Mouse (Mus musculus) neural tube, embryonic 12.5 days (tissue): ENCODE measurements around the gene Ifi27l2a. TPM values are rescaled to one million over a fixed set of nuclear protein-coding genes. Genes with fewer than 3 reads are reported as not detected.
"Not testable (repeated sequence)": the region's sequence is repeated elsewhere in the genome, so short reads cannot be mapped to it uniquely, and the experiment has no call there.

Source experiments
- ATAC-seq: fragments of 200-750 bp; cut with Nextera tagmentation; 2 replicates; pipeline ENCODE4 v1.8.0; 2017; ENCODE audit warnings: low read depth, mild to moderate bottlenecking, moderate TSS enrichment, moderate library complexity; ENCODE audit not compliant: low FRiP score
- H3K27ac ChIP-seq: fragments of 300-500 bp; sonication (generic); 2 replicates; pipeline ENCODE4 v1.5.1; 2016
- H3K27me3 ChIP-seq: fragments of 300-500 bp; sonication (generic); replicated peaks from 2 replicates; pipeline ENCODE4 v1.6.1; 2016; ENCODE audit warnings: mild to moderate bottlenecking
- H3K36me3 ChIP-seq: fragments of 300-500 bp; sonication (generic); 2 replicates; pipeline ENCODE4 v1.6.1; 2016; ENCODE audit warnings: mild to moderate bottlenecking
- H3K4me1 ChIP-seq: fragments of 300-500 bp; sonication (generic); 2 replicates; pipeline ENCODE4 v1.6.1; 2016
- H3K4me2 ChIP-seq: fragments of 300-500 bp; sonication (generic); replicated peaks from 2 replicates; pipeline ENCODE4 v1.6.1; 2016; ENCODE audit warnings: mild to moderate bottlenecking
- H3K4me3 ChIP-seq: fragments of 300-500 bp; sonication (generic); 2 replicates; pipeline ENCODE4 v1.5.1; 2016
- H3K9ac ChIP-seq: fragments of 300-500 bp; sonication (generic); 2 replicates; pipeline ENCODE4 v1.6.1; 2016; ENCODE audit warnings: mild to moderate bottlenecking
- H3K9me3 ChIP-seq: fragments of 300-500 bp; sonication (generic); 2 replicates; pipeline ENCODE4 v1.6.1; 2016; ENCODE audit warnings: mild to moderate bottlenecking
- WGBS: fragments of 180-500 bp; shearing (Covaris S2); methylation state at CpG from one replicate; pipeline ENCODE4 v1.1.7; 2016; 5-methylcytosine and 5-hydroxymethylcytosine counted together
- polyA plus RNA-seq: library from polyadenylated mRNA; unstranded; fragments of >200 nt; fragmentation: Nextera tagmentation; extraction: Ambion mirVana; gene quantifications from 2 replicates; pipeline ENCODE4 v1.2.1, GENCODE M21; 2016

Gene Ifi27l2a
- 1.1 and 2.8 TPM in 2 replicates for polyA plus RNA-seq

GRCm38 (mm10) chr12:103443524-103443923 is at the start of gene Ifi27l2a:
Gene Ifi27l2a, minus strand, starts transcription at chr12:103443680.
- H3K27me3 ChIP-seq, result no peaks in the 10 kb centered on the region
- no peak within 1 kb of the TSS for H3K27ac ChIP-seq
- no peaks in the 10 kb centered on the region for H3K36me3 ChIP-seq
- H3K4me1 ChIP-seq, result no peaks in the 10 kb centered on the region
- 66% methylated on average over 3 of the region's 3 CpGs for WGBS
- H3K9ac ChIP-seq, result no peak within 1 kb of the TSS
- no peak within 1 kb of the TSS for H3K4me3 ChIP-seq
- ATAC-seq, result no peak
- H3K4me2 ChIP-seq, result no peak within 1 kb of the TSS
- no peaks in the 10 kb centered on the region for H3K9me3 ChIP-seq

GRCm38 (mm10) chr12:103492767-103493166 is 49.3 kb upstream of the Ifi27l2a start:
- 40% methylated on average over 5 of the region's 5 CpGs for WGBS
- Histone ChIP-seq H3K27me3 (no peaks in the 10 kb centered on the region), H3K4me3 (no peak overlapping the region), H3K9ac (no peak overlapping the region), H3K27ac (no peak overlapping the region), H3K9me3 (no peaks in the 10 kb centered on the region), H3K4me2 (no peak overlapping the region), H3K4me1 (no peaks in the 10 kb centered on the region), H3K36me3 (no peaks in the 10 kb centered on the region)
- 0 out of 2 replicates have a peak, but pooled peaks have one; percentile 48 for ATAC-seq

GRCm38 (mm10) chr12:103491091-103491730 is 47.7 kb upstream of the Ifi27l2a start:
- Histone ChIP-seq H3K4me1 (no peaks in the 10 kb centered on the region), H3K9me3 (no peaks in the 10 kb centered on the region), H3K36me3 (no peaks in the 10 kb centered on the region), H3K4me3 (no peak overlapping the region), H3K27ac (no peak overlapping the region), H3K4me2 (no peak overlapping the region), H3K27me3 (no peaks in the 10 kb centered on the region), H3K9ac (no peak overlapping the region)
- WGBS, result 81% methylated on average over 3 of the region's 3 CpGs
- no peak for ATAC-seq

DNA sequence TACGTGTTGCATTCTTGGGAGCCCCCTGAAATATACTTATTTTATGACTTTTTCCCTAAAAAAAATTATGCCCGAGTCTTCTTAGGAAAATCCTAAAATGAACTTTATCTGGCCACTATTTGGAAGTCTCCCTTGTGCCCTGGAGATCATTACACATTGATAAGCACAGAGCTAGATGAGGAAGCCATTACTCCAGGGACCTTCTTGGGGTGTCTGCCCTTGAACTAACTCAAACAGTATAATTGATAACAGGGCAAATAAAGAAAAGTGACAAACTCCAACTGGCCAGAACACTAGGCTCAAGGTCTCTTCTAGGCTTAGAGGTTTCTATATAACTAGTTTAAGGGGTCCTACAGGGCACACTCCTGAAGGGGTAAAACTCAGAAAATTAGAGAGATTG is 44.3 kb upstream of the Ifi27l2a start:
- Histone ChIP-seq H3K27me3 (no peaks in the 10 kb centered on the region), H3K4me2 (no peak overlapping the region), H3K4me3 (no peak overlapping the region), H3K4me1 (no peaks in the 10 kb centered on the region), H3K9ac (no peak overlapping the region), H3K9me3 (no peaks in the 10 kb centered on the region), H3K27ac (no peak overlapping the region), H3K36me3 (no peaks in the 10 kb centered on the region)
- no peak for ATAC-seq
- WGBS, result 77% methylated on average over 2 of the region's 2 CpGs

DNA sequence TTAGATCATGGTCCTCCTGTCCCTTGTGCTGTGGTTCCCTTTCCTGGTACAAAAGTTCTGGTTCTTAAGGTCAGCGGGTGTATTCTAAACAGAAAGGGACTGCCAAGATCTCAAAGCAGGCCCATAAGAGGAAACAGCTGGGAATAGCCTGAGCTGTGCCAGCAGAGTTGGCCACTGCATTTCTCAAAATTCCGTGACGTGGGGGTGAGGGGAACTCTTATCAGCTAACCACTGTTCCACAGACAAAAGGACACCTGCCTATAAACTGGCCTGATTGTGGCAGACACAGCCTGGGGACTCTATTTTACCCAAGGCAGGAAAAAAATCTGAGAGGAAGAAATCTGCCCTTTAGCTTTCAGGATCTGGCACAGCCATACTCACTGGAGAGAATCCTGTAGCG is 43.8 kb upstream of the Ifi27l2a start:
- Histone ChIP-seq H3K9me3 (no peaks in the 10 kb centered on the region), H3K36me3 (no peaks in the 10 kb centered on the region), H3K27me3 (no peaks in the 10 kb centered on the region), H3K4me1 (no peaks in the 10 kb centered on the region), H3K4me3 (no peak overlapping the region), H3K9ac (no peak overlapping the region), H3K4me2 (no peak overlapping the region), H3K27ac (no peak overlapping the region)
- ATAC-seq, result no peak
- WGBS, result 80% methylated on average over 4 of the region's 4 CpGs

- Histone ChIP-seq H3K4me1 (no peaks in the 10 kb centered on the region), H3K4me3 (no peak overlapping the region), H3K27me3 (no peaks in the 10 kb centered on the region), H3K9me3 (no peaks in the 10 kb centered on the region), H3K27ac (no peak overlapping the region), H3K9ac (no peak overlapping the region), H3K36me3 (no peaks in the 10 kb centered on the region), H3K4me2 (no peak overlapping the region)
- 81% methylated on average over 1 of the region's 1 CpGs for WGBS
- ATAC-seq, result no peak
Measured at GRCm38 (mm10) chr12:103486726-103487125, 43.2 kb upstream of the Ifi27l2a start.

DNA sequence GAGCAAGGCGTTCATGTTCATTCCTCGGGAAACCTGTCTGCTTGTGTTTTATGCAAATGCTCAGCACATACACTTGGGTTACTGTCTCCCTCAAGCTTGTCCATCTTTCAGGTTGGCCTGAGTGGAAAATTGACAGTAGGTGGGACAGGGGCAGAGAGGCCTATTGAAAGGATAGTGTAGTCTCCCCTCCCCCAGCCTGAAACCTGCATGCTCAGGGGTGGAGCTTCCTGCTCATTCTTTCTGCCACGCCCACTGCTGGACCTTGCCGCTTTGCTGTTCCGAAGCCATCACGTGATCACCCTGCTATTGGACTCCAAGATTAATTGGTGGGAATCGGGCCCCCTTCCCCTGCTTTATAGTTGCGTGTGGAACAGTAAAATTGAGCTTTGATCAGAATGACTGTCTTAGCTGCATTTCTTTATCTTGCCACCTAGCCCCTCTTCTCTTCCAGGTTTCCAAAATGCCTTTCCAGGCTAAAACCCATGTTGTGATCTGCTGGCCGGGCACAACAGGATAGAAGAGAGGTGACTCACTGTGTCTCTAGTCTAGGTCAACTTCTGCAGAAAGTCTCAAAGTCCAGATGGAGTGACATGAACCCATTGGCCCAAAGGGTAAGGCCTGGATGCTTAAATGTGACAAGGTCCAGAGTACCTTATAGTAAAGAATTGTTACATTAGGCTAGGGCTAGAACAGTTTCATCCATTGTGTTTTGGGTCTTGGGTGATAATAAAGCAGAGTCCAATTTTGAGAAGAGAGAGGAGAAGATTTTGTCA is 40.9 kb upstream of the Ifi27l2a start:
- not testable (repeated sequence) for H3K9me3 ChIP-seq, H3K27me3 ChIP-seq

DNA sequence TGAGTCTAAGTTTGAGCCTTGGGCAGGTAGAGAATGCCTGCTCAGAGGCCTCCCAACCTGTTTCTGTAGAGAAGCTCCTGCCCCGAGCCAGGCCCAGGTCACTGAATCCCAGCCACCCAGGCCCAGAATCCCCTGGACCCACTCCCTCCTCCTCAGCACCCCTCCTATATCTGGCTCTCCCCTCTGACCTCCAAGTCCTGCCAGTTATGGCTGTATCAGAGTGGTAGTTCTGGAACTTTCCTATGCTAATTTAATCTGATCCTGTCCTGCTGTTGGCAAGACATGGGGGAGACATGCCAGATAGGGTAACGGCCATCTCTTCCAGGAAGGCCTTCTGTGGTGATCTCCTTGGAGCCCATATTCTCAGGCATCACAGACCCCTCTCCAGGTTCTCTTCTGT is 39.3 kb upstream of the Ifi27l2a start:
- H3K4me2 ChIP-seq, result no peak overlapping the region
- H3K27ac ChIP-seq, result no peak overlapping the region
- H3K4me3 ChIP-seq, result no peak overlapping the region
- H3K4me1 ChIP-seq, result no peaks in the 10 kb centered on the region
- H3K36me3 ChIP-seq, result no peaks in the 10 kb centered on the region
- H3K9ac ChIP-seq, result no peak overlapping the region
- H3K27me3 ChIP-seq, result no peaks in the 10 kb centered on the region
- WGBS, result 85% methylated on average over 2 of the region's 2 CpGs
- no peak for ATAC-seq
- H3K9me3 ChIP-seq, result no peaks in the 10 kb centered on the region

More for the DNA sequence above, 40.9 kb upstream of the Ifi27l2a start:
- not testable (repeated sequence) for H3K4me3 ChIP-seq, H3K4me1 ChIP-seq, ATAC-seq, H3K9ac ChIP-seq, H3K27ac ChIP-seq, H3K36me3 ChIP-seq, H3K4me2 ChIP-seq
- WGBS, result 61% methylated on average over 9 of the region's 9 CpGs

GRCm38 (mm10) chr12:103481671-103482070 is 38.2 kb upstream of the Ifi27l2a start:
- WGBS, result 85% methylated on average over 5 of the region's 5 CpGs
- H3K4me3 ChIP-seq, result no peak overlapping the region

GRCm38 (mm10) chr12:103477461-103478015 is 34.1 kb upstream of the Ifi27l2a start:
- Histone ChIP-seq H3K9ac (no peak overlapping the region), H3K9me3 (no peaks in the 10 kb centered on the region), H3K36me3 (no peaks in the 10 kb centered on the region), H3K4me3 (no peak overlapping the region), H3K4me2 (no peak overlapping the region), H3K27ac (no peak overlapping the region), H3K4me1 (no peaks in the 10 kb centered on the region), H3K27me3 (no peaks in the 10 kb centered on the region)
- WGBS, result 79% methylated on average over 7 of the region's 7 CpGs
- ATAC-seq, result no peak

More at GRCm38 (mm10) chr12:103481671-103482070, 38.2 kb upstream of the Ifi27l2a start:
- Histone ChIP-seq H3K36me3 (no peaks in the 10 kb centered on the region), H3K4me2 (no peak overlapping the region), H3K27ac (no peak overlapping the region), H3K9me3 (no peaks in the 10 kb centered on the region), H3K9ac (no peak overlapping the region), H3K4me1 (no peaks in the 10 kb centered on the region), H3K27me3 (no peaks in the 10 kb centered on the region)
- no peak for ATAC-seq

DNA sequence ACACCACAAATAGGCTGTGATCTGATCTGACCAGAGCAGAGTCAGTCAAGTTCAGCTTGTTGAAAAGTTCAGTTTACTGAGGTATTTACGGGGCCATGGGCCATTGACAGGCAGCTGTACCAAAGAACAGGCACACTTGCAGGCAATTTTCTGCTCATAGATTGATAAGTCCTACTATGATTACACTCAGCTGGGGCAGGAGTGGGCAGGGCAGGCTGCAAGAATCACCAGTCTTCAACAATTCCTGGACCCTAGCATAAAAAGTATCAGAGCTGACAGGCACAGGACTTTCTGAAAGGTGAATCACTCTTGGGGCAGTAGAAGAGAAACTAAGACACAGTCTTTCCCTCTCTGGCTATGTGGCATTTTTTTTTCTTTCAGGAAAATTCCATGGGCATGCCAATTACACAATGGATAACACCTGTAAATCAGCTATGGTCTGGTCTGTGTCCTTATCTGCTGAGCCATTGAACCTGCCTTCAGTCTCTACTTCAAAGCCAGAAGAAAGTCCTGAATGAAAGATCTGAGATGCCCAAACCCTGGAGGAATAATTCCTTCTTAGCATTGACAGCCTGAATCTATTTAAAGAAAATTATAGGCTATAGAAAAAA is 33.4 kb upstream of the Ifi27l2a start:
- Histone ChIP-seq H3K4me3 (no peak overlapping the region), H3K9me3 (no peaks in the 10 kb centered on the region), H3K27ac (no peak overlapping the region), H3K9ac (no peak overlapping the region), H3K27me3 (no peaks in the 10 kb centered on the region), H3K4me2 (no peak overlapping the region), H3K36me3 (no peaks in the 10 kb centered on the region), H3K4me1 (no peaks in the 10 kb centered on the region)
- ATAC-seq, result no peak
- WGBS, result 81% methylated on average over 1 of the region's 1 CpGs

DNA sequence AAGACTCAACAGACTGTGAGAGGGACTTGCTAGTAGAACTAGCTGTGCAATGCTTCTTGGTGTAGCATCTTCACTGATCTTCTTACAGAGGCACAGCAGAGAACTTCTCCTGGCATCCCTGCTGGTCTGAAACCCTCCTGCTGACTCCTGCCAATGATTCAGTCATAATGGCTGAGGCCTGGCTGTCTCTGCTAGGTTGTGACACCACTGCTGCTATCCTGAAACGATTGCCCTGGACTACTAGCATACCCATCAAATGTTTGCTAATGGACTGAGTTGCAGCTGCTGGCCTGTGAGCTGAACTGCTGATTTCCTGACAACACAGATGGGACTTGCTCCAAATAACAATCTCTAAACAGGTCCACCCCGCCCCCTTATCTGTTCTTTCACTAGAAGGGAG is 31.0 kb upstream of the Ifi27l2a start:
- Histone ChIP-seq H3K4me2 (no peak overlapping the region), H3K4me3 (no peak overlapping the region), H3K27me3 (no peaks in the 10 kb centered on the region), H3K4me1 (no peaks in the 10 kb centered on the region), H3K9ac (no peak overlapping the region), H3K9me3 (no peaks in the 10 kb centered on the region), H3K27ac (no peak overlapping the region), H3K36me3 (no peaks in the 10 kb centered on the region)
- ATAC-seq, result no peak
- 49% methylated on average over 2 of the region's 2 CpGs for WGBS
